Mouse (Mus musculus) MEL (cell line): ENCODE measurements at regions not wholly inside any gene's neighbourhood (a gene's known extent, or its start where the extent isn't known, plus 50 kb on each side); places are given as distances from the start of the nearest gene placed in this dataset.

Experiments used
- DNase-seq: peaks from one replicate; pipeline ENCODE4 v3.0.0; 2011; ENCODE audit warnings: low read depth, low spot score
- H3K27ac ChIP-seq: 2 replicates; pipeline ENCODE4 v1.5.1; 2012; ENCODE audit warnings: low read depth, mild to moderate bottlenecking, control low read depth, low read length, moderate library complexity; ENCODE audit not compliant: control insufficient read depth
- H3K27me3 ChIP-seq, 2 experiments: fragments of 150-350 bp in 1 of 2; sonication (generic) in 1 of 2; 2 replicates each; pipeline ENCODE4 v1.6.1; 2012; ENCODE audit warnings: low read length in 2 of 2, mild to moderate bottlenecking in 2 of 2, improper control_type of control experiment in 1 of 2, moderate library complexity in 1 of 2; ENCODE audit not compliant: insufficient read depth in 2 of 2, control insufficient read depth in 1 of 2
- H3K36me3 ChIP-seq, 2 experiments: 2 replicates each; pipeline ENCODE4 v1.6.1; 2012 to 2014; ENCODE audit warnings: low read length in 2 of 2, improper control_type of control experiment in 1 of 2, inconsistent platforms in 1 of 2, mild to moderate bottlenecking in 1 of 2; ENCODE audit not compliant: insufficient read depth in 2 of 2, control insufficient read depth in 1 of 2
- H3K4me1 ChIP-seq, 2 experiments: fragments of 150-350 bp in 1 of 2; sonication (generic) in 1 of 2; 2 replicates each; pipeline ENCODE4 v1.6.1; 2012; ENCODE audit warnings: low read length in 2 of 2, improper control_type of control experiment in 1 of 2, mild to moderate bottlenecking in 1 of 2; ENCODE audit not compliant: insufficient read depth in 2 of 2, control insufficient read depth in 1 of 2
- H3K4me3 ChIP-seq, 2 experiments: fragments of 150-350 bp in 1 of 2; sonication (generic) in 1 of 2; 2 replicates each; pipeline ENCODE4 v1.5.1; 2012; ENCODE audit warnings: low read depth in 2 of 2, low read length in 2 of 2, mild to moderate bottlenecking in 2 of 2, moderate library complexity in 2 of 2, control low read depth in 1 of 2, improper control_type of control experiment in 1 of 2; ENCODE audit not compliant: control insufficient read depth in 1 of 2, insufficient read depth in 1 of 2
- H3K79me2 ChIP-seq: 2 replicates; pipeline ENCODE4 v1.6.1; 2012; ENCODE audit warnings: mild to moderate bottlenecking, low read length, moderate library complexity; ENCODE audit not compliant: control insufficient read depth, poor library complexity, insufficient read depth
- H3K9ac ChIP-seq: 2 replicates; pipeline ENCODE4 v1.6.1; 2012; ENCODE audit warnings: low read depth, mild to moderate bottlenecking, control low read depth, low read length, moderate library complexity; ENCODE audit not compliant: control insufficient read depth, poor library complexity, severe bottlenecking
- H3K9me3 ChIP-seq: fragments of 150-350 bp; sonication (generic); replicated peaks from 2 replicates; pipeline ENCODE4 v1.6.1; 2012; ENCODE audit warnings: mild to moderate bottlenecking, low read length, improper control_type of control experiment, moderate library complexity; ENCODE audit not compliant: insufficient read depth
- BHLHE40 ChIP-seq: IDR thresholded peaks from 2 replicates; pipeline ENCODE4 v1.6.1; 2012; ENCODE audit warnings: low read depth, mild to moderate bottlenecking, inconsistent platforms, low read length, improper control_type of control experiment, borderline replicate concordance
- CHD1 ChIP-seq: IDR thresholded peaks from 2 replicates; pipeline ENCODE4 v1.6.1; 2012; ENCODE audit warnings: low read depth, mild to moderate bottlenecking, inconsistent platforms, low read length, improper control_type of control experiment
- CHD2 ChIP-seq: IDR thresholded peaks from 2 replicates; pipeline ENCODE4 v1.6.1; 2011; ENCODE audit warnings: low read length, improper control_type of control experiment
- CTCF ChIP-seq, 3 experiments: IDR thresholded peaks in 2 of 3; conservative IDR thresholded peaks in 1 of 3; 2 replicates each; pipeline ENCODE4 v1.5.1; 2011 to 2012; ENCODE audit warnings: low read length in 3 of 3, low read depth in 2 of 3, mild to moderate bottlenecking in 2 of 3, improper control_type of control experiment in 1 of 3, inconsistent platforms in 1 of 3, mixed read lengths in 1 of 3, moderate library complexity in 1 of 3; ENCODE audit not compliant: control insufficient read depth in 1 of 3, insufficient read depth in 1 of 3, poor library complexity in 1 of 3, severe bottlenecking in 1 of 3
- E2F4 ChIP-seq: IDR thresholded peaks from 2 replicates; pipeline ENCODE4 v1.6.1; 2011; ENCODE audit warnings: low read depth, low read length, improper control_type of control experiment, borderline replicate concordance
- EP300 ChIP-seq, 2 experiments: IDR thresholded peaks; 2 replicates each; pipeline ENCODE4 v1.6.1; 2011; ENCODE audit warnings: improper control_type of control experiment in 2 of 2, low read length in 2 of 2, low read depth in 1 of 2, mild to moderate bottlenecking in 1 of 2
- GABPA ChIP-seq: IDR thresholded peaks from 2 replicates; pipeline ENCODE4 v1.6.1; 2012; ENCODE audit warnings: low read depth, mild to moderate bottlenecking, inconsistent platforms, low read length, improper control_type of control experiment, moderate library complexity
- GATA1 ChIP-seq: IDR thresholded peaks from 2 replicates; pipeline ENCODE4 v1.6.1; 2011; ENCODE audit warnings: low read depth, low read length, improper control_type of control experiment
- HCFC1 ChIP-seq: IDR thresholded peaks from 2 replicates; pipeline ENCODE4 v1.6.1; 2012; ENCODE audit warnings: low read depth, mild to moderate bottlenecking, inconsistent platforms, low read length, improper control_type of control experiment, moderate library complexity
- JUND ChIP-seq: IDR thresholded peaks from 2 replicates; pipeline ENCODE4 v1.6.1; 2011; ENCODE audit warnings: low read depth, mild to moderate bottlenecking, improper control_type of control experiment, low read length
- MAFK ChIP-seq: IDR thresholded peaks from 2 replicates; pipeline ENCODE4 v1.6.1; 2011; ENCODE audit warnings: low read depth, mild to moderate bottlenecking, low read length, improper control_type of control experiment, borderline replicate concordance
- MAZ ChIP-seq: IDR thresholded peaks from 2 replicates; pipeline ENCODE4 v1.6.1; 2012; ENCODE audit warnings: low read depth, mild to moderate bottlenecking, inconsistent platforms, low read length, improper control_type of control experiment
- MXI1 ChIP-seq: IDR thresholded peaks from 2 replicates; pipeline ENCODE4 v1.6.1; 2011; ENCODE audit warnings: mild to moderate bottlenecking, low read depth, low read length, improper control_type of control experiment
- NELFE ChIP-seq: IDR thresholded peaks from 2 replicates; pipeline ENCODE4 v1.6.1; 2011; ENCODE audit warnings: low read depth, low read length, improper control_type of control experiment
- NRF1 ChIP-seq: IDR thresholded peaks from 2 replicates; pipeline ENCODE4 v1.6.1; 2014; ENCODE audit warnings: low read depth, mild to moderate bottlenecking, inconsistent platforms, low read length, improper control_type of control experiment, moderate library complexity; ENCODE audit not compliant: poor library complexity, insufficient read depth, severe bottlenecking
- POLR2A ChIP-seq, 2 experiments: IDR thresholded peaks; 2 replicates each; pipeline ENCODE4 v1.6.1; 2011 to 2012; ENCODE audit warnings: low read length in 2 of 2, mild to moderate bottlenecking in 2 of 2, control low read depth in 1 of 2, improper control_type of control experiment in 1 of 2, low read depth in 1 of 2, moderate library complexity in 1 of 2; ENCODE audit not compliant: control insufficient read depth in 1 of 2, insufficient read depth in 1 of 2, poor library complexity in 1 of 2
- POLR2AphosphoS2 ChIP-seq: IDR thresholded peaks from 2 replicates; pipeline ENCODE4 v1.6.1; 2011; ENCODE audit warnings: low read length, improper control_type of control experiment
- POLR2AphosphoS5 ChIP-seq: IDR thresholded peaks from 2 replicates; pipeline ENCODE4 v1.6.1; 2012; ENCODE audit warnings: low read depth, borderline replicate concordance, mild to moderate bottlenecking, inconsistent platforms, low read length, moderate library complexity, mixed read lengths
- RAD21 ChIP-seq: IDR thresholded peaks from 2 replicates; pipeline ENCODE4 v1.6.1; 2011; ENCODE audit warnings: mild to moderate bottlenecking, low read depth, low read length, improper control_type of control experiment
- RCOR1 ChIP-seq: IDR thresholded peaks from 2 replicates; pipeline ENCODE4 v1.6.1; 2012; ENCODE audit warnings: low read depth, mild to moderate bottlenecking, inconsistent platforms, low read length, improper control_type of control experiment
- SIN3A ChIP-seq: IDR thresholded peaks from 2 replicates; pipeline ENCODE4 v1.6.1; 2012; ENCODE audit warnings: low read length, improper control_type of control experiment, inconsistent platforms
- TBP ChIP-seq: IDR thresholded peaks from 2 replicates; pipeline ENCODE4 v1.8.0; 2011; ENCODE audit warnings: low read depth, low read length, improper control_type of control experiment
- TCF12 ChIP-seq: IDR thresholded peaks from 2 replicates; pipeline ENCODE4 v1.6.1; 2014; ENCODE audit warnings: low read depth, mild to moderate bottlenecking, inconsistent platforms, low read length, improper control_type of control experiment, moderate library complexity
- UBTF ChIP-seq: IDR thresholded peaks from 2 replicates; pipeline ENCODE4 v1.6.1; 2012; ENCODE audit warnings: low read depth, mild to moderate bottlenecking, inconsistent platforms, low read length, improper control_type of control experiment, moderate library complexity, borderline replicate concordance; ENCODE audit not compliant: insufficient read depth
- USF1 ChIP-seq: IDR thresholded peaks from 2 replicates; pipeline ENCODE4 v1.6.1; 2014; ENCODE audit warnings: low read depth, mild to moderate bottlenecking, inconsistent platforms, low read length, improper control_type of control experiment, moderate library complexity
- ZKSCAN1 ChIP-seq: IDR thresholded peaks from 2 replicates; pipeline ENCODE4 v1.6.1; 2012; ENCODE audit warnings: low read depth, mild to moderate bottlenecking, inconsistent platforms, low read length, improper control_type of control experiment, moderate library complexity
- ZMIZ1 ChIP-seq: IDR thresholded peaks from 2 replicates; pipeline ENCODE4 v1.6.1; 2012; ENCODE audit warnings: low read depth, mild to moderate bottlenecking, inconsistent platforms, low read length, improper control_type of control experiment, moderate library complexity

GRCm38 (mm10) chr9:41768316-41768715, 355.8 kb downstream of the Sorl1 start:
- H3K9ac ChIP-seq, result no peak overlapping the region
- TF ChIP-seq BHLHE40 (no peak), UBTF (no peak), POLR2A (IDR thresholded peaks at IDR 0.05; ENCODE audit: control insufficient read depth in 1 of 2, insufficient read depth in 1 of 2, low read depth in 1 of 2, low read length in 2 of 2, poor library complexity in 1 of 2) (no peak), GABPA (no peak), CTCF (IDR thresholded peaks at IDR 0.05 in 2 of 3, conservative IDR thresholded peaks at IDR 0.05 in 1 of 3; ENCODE audit: control insufficient read depth in 1 of 3, insufficient read depth in 1 of 3, low read depth in 2 of 3, low read length in 3 of 3, poor library complexity in 1 of 3, severe bottlenecking in 1 of 3) (no peak), SIN3A (no peak), E2F4 (no peak), NRF1 (no peak), JUND (no peak), ZKSCAN1 (no peak), HCFC1 (no peak), POLR2AphosphoS2 (no peak), GATA1 (no peak), NELFE (no peak), ZMIZ1 (no peak), MAFK (no peak), USF1 (no peak), MAZ (no peak), CHD2 (no peak), POLR2AphosphoS5 (no peak)
- TF ChIP-seq, all 39 proteins: peak for 0
- H3K4me1 ChIP-seq, result no peaks in the 10 kb centered on the region
- no peaks in the 10 kb centered on the region for H3K79me2 ChIP-seq
- H3K27me3 ChIP-seq, result no peaks in the 10 kb centered on the region
- no peak for DNase-seq
- H3K9me3 ChIP-seq, result no peaks in the 10 kb centered on the region
- H3K36me3 ChIP-seq, result no peaks in the 10 kb centered on the region
- H3K4me3 ChIP-seq, result no peak overlapping the region
- no peak overlapping the region for H3K27ac ChIP-seq

DNA sequence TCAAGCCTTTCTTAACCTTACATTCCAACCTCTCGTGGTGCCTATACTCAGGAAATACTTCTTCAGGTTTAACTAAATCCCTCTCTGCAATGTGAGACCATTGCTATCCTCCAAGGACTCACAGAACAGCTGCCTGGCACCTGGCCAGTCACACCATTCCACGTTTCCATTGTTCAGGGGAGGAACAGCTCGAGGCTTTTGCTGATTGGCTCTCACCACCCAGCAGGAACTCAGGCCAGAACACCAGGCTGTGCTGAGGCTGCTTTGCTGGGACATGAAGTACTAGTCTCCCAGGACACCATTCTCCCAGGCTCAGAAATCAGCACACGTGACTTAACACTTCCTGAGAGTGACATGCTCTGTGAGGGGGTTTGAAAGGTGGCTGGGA, 357.6 kb downstream of the Sorl1 start:
- no peaks in the 10 kb centered on the region for H3K4me1 ChIP-seq
- no peaks in the 10 kb centered on the region for H3K79me2 ChIP-seq
- TF ChIP-seq MAFK (no peak), RCOR1 (no peak), TCF12 (no peak), JUND (no peak), EP300 (IDR thresholded peaks at IDR 0.05; ENCODE audit: low read depth in 1 of 2, low read length in 2 of 2) (no peak), RAD21 (no peak), ZMIZ1 (no peak), CHD2 (no peak), MXI1 (no peak), BHLHE40 (no peak), TBP (no peak), CTCF (IDR thresholded peaks at IDR 0.05 in 2 of 3, conservative IDR thresholded peaks at IDR 0.05 in 1 of 3; ENCODE audit: control insufficient read depth in 1 of 3, insufficient read depth in 1 of 3, low read depth in 2 of 3, low read length in 3 of 3, poor library complexity in 1 of 3, severe bottlenecking in 1 of 3) (no peak), CHD1 (no peak)
- DNase-seq, result no peak
- no peak overlapping the region for H3K4me3 ChIP-seq
- H3K9me3 ChIP-seq, result no peaks in the 10 kb centered on the region
- no peak overlapping the region for H3K27ac ChIP-seq
- no peaks in the 10 kb centered on the region for H3K27me3 ChIP-seq
- no peak overlapping the region for H3K9ac ChIP-seq
- no peaks in the 10 kb centered on the region for H3K36me3 ChIP-seq
